Mouse (Mus musculus) stomach, embryonic 16.5 days (tissue): Measurements from ENCODE around the gene D430019H16Rik. TPM values are rescaled to one million over a fixed set of nuclear protein-coding genes. Genes with fewer than 3 reads are reported as not detected.

Source experiments
- ATAC-seq: fragments of 200-750 bp; cut with Nextera tagmentation; 2 replicates; pipeline ENCODE4 v1.8.0; 2017; ENCODE audit warnings: moderate number of reproducible peaks, moderate TSS enrichment; ENCODE audit not compliant: insufficient read depth, low FRiP score
- H3K27ac ChIP-seq: fragments of 300-500 bp; sonication (generic); 2 replicates; pipeline ENCODE4 v1.5.1; 2014; ENCODE audit warnings: low read length
- H3K27me3 ChIP-seq: fragments of 300-500 bp; sonication (generic); 2 replicates; pipeline ENCODE4 v1.6.1; 2014; ENCODE audit warnings: low read length, control low read depth, mixed read lengths; ENCODE audit not compliant: control insufficient read depth, insufficient read depth
- H3K36me3 ChIP-seq: fragments of 300-500 bp; sonication (generic); 2 replicates; pipeline ENCODE4 v1.6.1; 2014; ENCODE audit warnings: low read length; ENCODE audit not compliant: control insufficient read depth, insufficient read depth
- H3K4me1 ChIP-seq: fragments of 300-500 bp; sonication (generic); 2 replicates; pipeline ENCODE4 v1.6.1; 2014; ENCODE audit warnings: low read length, control low read depth, mixed read lengths; ENCODE audit not compliant: control insufficient read depth, insufficient read depth
- H3K4me2 ChIP-seq: fragments of 300-500 bp; sonication (generic); 2 replicates; pipeline ENCODE4 v1.6.1; 2014; ENCODE audit warnings: low read depth, low read length, mixed read lengths
- H3K4me3 ChIP-seq: fragments of 300-500 bp; sonication (generic); replicated peaks from 2 replicates; pipeline ENCODE4 v1.5.1; 2014; ENCODE audit warnings: mild to moderate bottlenecking, low read length
- H3K9ac ChIP-seq: fragments of 300-500 bp; sonication (generic); 2 replicates; pipeline ENCODE4 v1.6.1; 2014; ENCODE audit warnings: low read length
- H3K9me3 ChIP-seq: fragments of 300-500 bp; sonication (generic); replicated peaks from 2 replicates; pipeline ENCODE4 v1.6.1; 2016; ENCODE audit warnings: low read length, control low read depth; ENCODE audit not compliant: control insufficient read depth
- WGBS: fragments of 180-500 bp; shearing (Covaris S2); extraction: QIAGEN DNeasy Blood & Tissue Kit; methylation state at CpG from one replicate; pipeline ENCODE4 v1.1.7; 2014; 5-methylcytosine and 5-hydroxymethylcytosine counted together
- polyA plus RNA-seq: library from polyadenylated mRNA; unstranded; fragments of >200 nt; fragmentation: Nextera tagmentation; extraction: Ambion mirVana; gene quantifications from 2 replicates; pipeline ENCODE4 v1.2.1, GENCODE M21; 2015

The D430019H16Rik gene
- polyA plus RNA-seq, 1 experiment from 2014 or later, result 1.3 TPM

DNA sequence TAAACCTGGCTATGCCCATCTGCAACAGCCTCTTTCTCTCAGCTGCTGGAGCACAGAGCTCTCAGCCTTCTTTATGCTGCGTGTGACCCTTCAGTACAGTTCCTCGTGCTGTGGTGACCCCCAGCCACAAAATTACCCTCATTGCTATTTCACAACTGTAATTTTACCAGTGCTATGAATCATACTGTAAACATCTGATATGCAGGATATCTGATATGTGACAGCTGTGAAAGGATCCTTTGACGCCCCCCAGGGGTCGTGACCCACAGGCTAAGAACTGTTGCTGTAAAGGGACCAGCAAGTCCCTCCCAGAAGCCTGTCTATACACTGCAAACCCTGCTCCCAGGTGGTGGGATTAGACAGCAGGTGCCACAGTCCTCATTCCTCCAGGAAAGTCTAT lies 45.2 kb downstream of the D430019H16Rik start:
- WGBS, result 39% methylated on average over 4 of the region's 4 CpGs
- no peaks in the 10 kb centered on the region for H3K27me3 ChIP-seq
- H3K4me2 ChIP-seq, result no peak overlapping the region
- no peaks in the 10 kb centered on the region for H3K9me3 ChIP-seq
- no peak overlapping the region for H3K9ac ChIP-seq
- no peak overlapping the region for H3K27ac ChIP-seq
- H3K4me1 ChIP-seq, result no peaks in the 10 kb centered on the region
- no peaks in the 10 kb centered on the region for H3K36me3 ChIP-seq
- no peak for ATAC-seq
- H3K4me3 ChIP-seq, result no peak overlapping the region

DNA sequence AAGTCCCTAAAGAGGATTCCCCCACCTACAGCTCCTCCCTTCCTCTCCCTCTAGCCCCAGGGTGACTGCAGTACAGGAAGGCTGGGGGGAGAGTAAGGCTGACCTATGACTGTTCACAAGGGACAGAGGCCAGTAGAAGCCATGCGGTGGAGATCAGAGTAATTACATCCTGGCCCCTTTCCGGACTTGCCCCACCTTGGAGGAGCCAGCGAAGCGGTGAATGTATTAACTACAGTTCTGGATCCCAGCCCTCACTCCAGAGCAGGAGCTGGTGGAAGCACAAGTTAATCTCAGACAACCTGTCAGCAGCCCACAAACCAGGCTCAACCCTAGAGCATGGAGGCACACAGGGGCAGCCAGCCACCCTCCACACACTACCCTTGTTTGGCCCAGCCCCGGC lies 47.3 kb downstream of the D430019H16Rik start:
- Histone ChIP-seq H3K9me3 (no peaks in the 10 kb centered on the region), H3K4me1 (no peaks in the 10 kb centered on the region), H3K36me3 (no peaks in the 10 kb centered on the region), H3K9ac (no peak overlapping the region), H3K27me3 (no peaks in the 10 kb centered on the region), H3K4me3 (no peak overlapping the region), H3K27ac (no peak overlapping the region; the same call in 1 of the 2 replicates), H3K4me2 (no peak overlapping the region)
- 57% methylated on average over 5 of the region's 5 CpGs for WGBS
- no peak for ATAC-seq

DNA sequence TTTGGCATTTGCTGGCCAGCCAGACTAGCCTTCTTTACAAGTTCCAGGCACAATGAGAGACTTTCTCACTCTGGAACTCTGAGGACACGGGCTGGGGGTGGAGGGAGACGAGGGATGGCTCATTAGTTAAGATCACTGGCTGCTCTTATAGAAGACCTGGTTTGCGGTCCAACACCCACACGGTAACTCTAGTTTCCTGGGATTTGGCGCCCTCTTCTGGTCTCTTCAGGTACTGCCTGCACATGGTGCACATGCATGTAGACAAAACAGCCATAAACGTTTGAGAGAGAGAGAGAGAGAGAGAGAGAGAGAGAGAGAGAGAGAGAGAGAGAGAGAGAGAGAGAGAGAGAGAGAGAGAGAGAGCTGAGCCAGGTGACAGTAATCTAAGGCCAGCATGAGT lies 51.1 kb downstream of the D430019H16Rik start:
- no peak overlapping the region for H3K4me2 ChIP-seq
- no peaks in the 10 kb centered on the region for H3K27me3 ChIP-seq
- H3K4me1 ChIP-seq, result 0 out of 2 replicates have a peak, but pooled peaks cover 3% of the 10 kb centered on the region
- H3K9me3 ChIP-seq, result no peaks in the 10 kb centered on the region
- ATAC-seq, result no peak
- no peak overlapping the region for H3K4me3 ChIP-seq
- H3K9ac ChIP-seq, result no peak overlapping the region
- no peaks in the 10 kb centered on the region for H3K36me3 ChIP-seq
- no peak overlapping the region for H3K27ac ChIP-seq
- WGBS, result 67% methylated on average over 6 of the region's 6 CpGs

DNA sequence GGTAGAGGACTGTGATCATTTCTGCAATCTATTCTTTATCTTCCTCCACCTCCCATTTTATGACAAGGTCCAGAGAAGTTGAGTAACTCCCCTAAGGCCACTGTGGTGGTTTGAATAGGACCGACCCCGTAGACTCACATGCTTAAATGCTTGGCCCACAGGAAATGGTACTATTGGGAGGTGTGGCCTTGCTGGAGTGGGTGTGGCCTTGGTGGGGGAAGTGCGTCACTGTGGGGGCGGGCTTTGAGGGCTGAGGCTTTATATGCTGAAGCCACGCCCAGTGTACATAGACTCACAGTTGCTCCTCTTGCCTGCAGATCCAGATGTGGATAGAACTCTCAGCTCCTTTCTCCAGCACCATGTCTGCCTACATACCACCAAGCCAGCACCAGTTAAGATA lies 57.5 kb downstream of the D430019H16Rik start:
- peak overlapping the region; percentile 80 for H3K27ac ChIP-seq
- H3K9ac ChIP-seq, result no peak overlapping the region
- H3K4me3 ChIP-seq, result no peak overlapping the region
- WGBS, result 84% methylated on average over 5 of the region's 5 CpGs
- ATAC-seq, result 0 out of 2 replicates have a peak, but pooled peaks have one; percentile 31
- H3K4me2 ChIP-seq, result no peak overlapping the region
- H3K27me3 ChIP-seq, result no peaks in the 10 kb centered on the region
- H3K4me1 ChIP-seq, result peaks cover 7% of the 10 kb centered on the region; the same call in 1 of the 2 replicates
- no peaks in the 10 kb centered on the region for H3K9me3 ChIP-seq
- no peaks in the 10 kb centered on the region for H3K36me3 ChIP-seq

DNA sequence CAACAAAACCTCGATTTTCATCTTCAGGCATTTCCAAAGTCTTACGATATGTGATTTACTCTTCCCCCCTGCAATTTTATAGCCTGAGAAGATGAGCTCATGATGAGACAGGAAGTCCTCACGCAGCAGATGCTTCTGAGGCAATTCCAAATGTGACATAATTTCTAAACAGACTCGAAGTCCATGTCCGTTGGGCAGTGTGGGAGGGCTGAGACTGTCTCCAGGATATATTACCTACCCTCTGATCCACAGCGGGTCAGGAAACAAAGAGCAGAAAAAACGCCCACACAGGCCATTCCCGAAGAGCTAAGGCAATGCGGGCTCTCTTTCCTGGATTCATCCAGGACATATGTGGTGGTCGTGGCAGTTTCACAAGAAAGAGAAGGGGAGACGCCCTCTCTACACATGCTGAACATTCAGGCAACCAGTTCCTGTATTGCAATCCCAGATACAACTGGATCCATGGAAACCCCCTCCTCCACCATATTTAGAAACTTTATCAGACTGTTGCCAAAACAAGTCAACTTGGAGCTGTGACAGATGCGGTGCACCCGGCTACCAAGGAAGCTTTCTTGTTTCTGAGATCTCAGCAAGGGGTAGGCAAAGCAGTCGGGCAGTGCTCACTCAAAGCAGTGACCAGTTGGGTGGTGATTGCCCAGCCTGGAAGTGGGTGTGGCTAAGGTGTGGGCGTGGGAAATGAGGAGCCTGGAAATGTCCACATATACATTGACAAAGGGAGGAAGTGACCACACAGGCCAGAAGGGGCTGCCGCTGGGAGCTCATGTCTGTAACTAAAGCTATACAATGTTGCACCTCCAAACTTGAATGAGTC lies 58.2 kb downstream of the D430019H16Rik start:
- WGBS, result 55% methylated on average over 16 of the region's 16 CpGs
- Histone ChIP-seq H3K27me3 (no peaks in the 10 kb centered on the region), H3K4me2 (no peak overlapping the region), H3K9me3 (no peaks in the 10 kb centered on the region), H3K27ac (peak overlapping the region; percentile 80), H3K36me3 (no peaks in the 10 kb centered on the region), H3K4me1 (peaks cover 8% of the 10 kb centered on the region; the same call in 1 of the 2 replicates), H3K4me3 (no peak overlapping the region), H3K9ac (no peak overlapping the region)
- ATAC-seq, result peak; percentile 57; the same call in 1 of the 2 replicates

DNA sequence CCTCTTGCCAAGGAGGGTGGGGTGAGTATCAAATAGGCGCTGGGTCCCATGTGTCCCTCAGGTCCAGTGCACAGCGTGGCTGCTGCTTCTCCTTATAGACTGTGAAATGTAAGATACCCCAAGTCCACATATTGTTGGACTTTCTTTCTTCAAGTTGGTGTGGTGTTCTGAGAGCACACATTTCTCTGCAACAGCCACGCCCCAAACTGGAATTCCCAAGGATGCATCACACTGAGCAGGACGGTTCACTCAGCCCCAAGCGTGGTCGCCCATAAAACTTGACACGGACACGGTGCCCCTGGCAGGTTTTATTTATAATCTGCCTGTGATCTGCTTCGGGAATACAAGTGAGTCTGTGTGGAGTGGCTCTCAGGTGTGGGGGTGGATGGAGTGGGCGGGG lies 60.5 kb downstream of the D430019H16Rik start:
- H3K9ac ChIP-seq, result no peak overlapping the region
- no peaks in the 10 kb centered on the region for H3K27me3 ChIP-seq
- no peak for ATAC-seq
- H3K27ac ChIP-seq, result no peak overlapping the region
- no peak overlapping the region for H3K4me3 ChIP-seq
- H3K4me2 ChIP-seq, result no peak overlapping the region
- 72% methylated on average over 10 of the region's 10 CpGs for WGBS
- H3K9me3 ChIP-seq, result no peaks in the 10 kb centered on the region
- peaks cover 13% of the 10 kb centered on the region; the same call in 1 of the 2 replicates for H3K4me1 ChIP-seq
- no peaks in the 10 kb centered on the region for H3K36me3 ChIP-seq

DNA sequence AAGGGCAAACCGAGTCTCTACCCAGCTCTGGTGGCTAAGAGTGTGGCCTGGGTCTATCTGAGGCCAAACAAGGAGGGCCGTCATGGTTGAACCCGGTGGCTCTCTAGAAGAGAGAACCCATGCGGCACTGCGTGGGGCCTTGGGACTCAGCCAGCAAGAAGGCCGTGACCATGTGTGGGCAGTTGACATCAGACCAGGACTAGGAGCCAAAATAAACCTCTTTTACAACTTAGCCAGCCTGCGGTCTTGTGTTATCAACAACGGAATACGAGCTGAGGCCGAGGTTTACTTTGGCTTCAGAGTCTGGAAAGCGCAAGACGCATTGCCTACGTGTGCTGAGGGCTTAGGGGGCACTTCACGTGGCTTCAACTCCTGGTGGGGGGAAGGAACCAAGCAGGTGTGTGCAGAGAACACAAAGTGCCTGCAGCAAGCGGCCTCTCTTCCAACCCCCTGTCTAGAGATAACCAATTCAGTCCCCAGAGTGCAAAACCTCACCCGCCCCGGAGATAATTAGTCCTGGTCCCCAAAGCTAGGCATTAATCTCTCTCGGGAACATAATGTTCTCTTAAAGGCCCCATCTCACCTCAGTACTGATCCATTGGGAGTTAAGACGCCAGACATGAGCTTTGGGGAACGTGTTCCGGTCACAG lies 63.5 kb downstream of the D430019H16Rik start:
- no peak overlapping the region for H3K4me2 ChIP-seq
- H3K36me3 ChIP-seq, result no peaks in the 10 kb centered on the region
- ATAC-seq, result peak; percentile 15; the same call in 1 of the 2 replicates
- WGBS, result 57% methylated on average over 21 of the region's 21 CpGs
- H3K9ac ChIP-seq, result no peak overlapping the region; the same call in 1 of the 2 replicates
- H3K4me1 ChIP-seq, result peaks cover 15% of the 10 kb centered on the region; the same call in 1 of the 2 replicates
- H3K27me3 ChIP-seq, result no peaks in the 10 kb centered on the region
- no peak overlapping the region for H3K4me3 ChIP-seq
- no peaks in the 10 kb centered on the region for H3K9me3 ChIP-seq
- H3K27ac ChIP-seq, result peak overlapping the region; percentile 26; the same call in 1 of the 2 replicates

DNA sequence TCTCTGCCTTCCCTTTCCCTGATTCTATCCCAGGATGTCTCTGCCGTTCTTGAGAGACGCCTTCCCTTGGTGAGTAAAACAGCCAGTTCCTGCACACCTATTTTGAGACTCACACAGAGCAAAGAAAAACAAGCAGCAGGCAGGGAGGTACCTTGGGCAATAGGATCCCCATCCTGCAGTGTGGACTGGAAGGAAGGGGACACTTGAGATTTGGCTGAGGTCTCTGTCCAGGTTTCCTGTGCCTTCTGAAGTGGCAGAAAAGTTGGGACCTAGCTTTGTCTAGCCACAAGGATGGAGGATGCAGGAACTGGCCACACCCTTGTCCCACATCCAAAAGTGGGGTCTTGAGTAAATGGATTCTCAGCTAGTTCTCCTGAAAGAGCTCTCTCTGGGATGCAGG lies 66.2 kb downstream of the D430019H16Rik start:
- H3K27ac ChIP-seq, result peak overlapping the region; percentile 59; the same call in 1 of the 2 replicates

More for the DNA sequence above, 66.2 kb downstream of the D430019H16Rik start:
- Histone ChIP-seq H3K36me3 (no peaks in the 10 kb centered on the region), H3K27me3 (no peaks in the 10 kb centered on the region), H3K9ac (no peak overlapping the region), H3K9me3 (no peaks in the 10 kb centered on the region), H3K4me1 (peaks cover 15% of the 10 kb centered on the region; the same call in 1 of the 2 replicates), H3K4me3 (no peak overlapping the region), H3K4me2 (no peak overlapping the region)
- no peak for ATAC-seq
- 71% methylated on average over 2 of the region's 2 CpGs for WGBS
